Mouse (Mus musculus) MEL (cell line): ENCODE results near the gene Hypm. TPM values are rescaled to one million over a fixed set of nuclear protein-coding genes. Genes with fewer than 3 reads are reported as not detected.

ENCODE experiments used
- DNase-seq: peaks from one replicate; pipeline ENCODE4 v3.0.0; 2011; ENCODE audit warnings: low read depth, low spot score
- H3K27ac ChIP-seq: 2 replicates; pipeline ENCODE4 v1.5.1; 2012; ENCODE audit warnings: low read depth, mild to moderate bottlenecking, control low read depth, low read length, moderate library complexity; ENCODE audit not compliant: control insufficient read depth
- H3K27me3 ChIP-seq, 2 experiments: fragments of 150-350 bp in 1 of 2; sonication (generic) in 1 of 2; 2 replicates each; pipeline ENCODE4 v1.6.1; 2012; ENCODE audit warnings: low read length in 2 of 2, mild to moderate bottlenecking in 2 of 2, improper control_type of control experiment in 1 of 2, moderate library complexity in 1 of 2; ENCODE audit not compliant: insufficient read depth in 2 of 2, control insufficient read depth in 1 of 2
- H3K36me3 ChIP-seq, 2 experiments: 2 replicates each; pipeline ENCODE4 v1.6.1; 2012 to 2014; ENCODE audit warnings: low read length in 2 of 2, improper control_type of control experiment in 1 of 2, inconsistent platforms in 1 of 2, mild to moderate bottlenecking in 1 of 2; ENCODE audit not compliant: insufficient read depth in 2 of 2, control insufficient read depth in 1 of 2
- H3K4me1 ChIP-seq, 2 experiments: fragments of 150-350 bp in 1 of 2; sonication (generic) in 1 of 2; 2 replicates each; pipeline ENCODE4 v1.6.1; 2012; ENCODE audit warnings: low read length in 2 of 2, improper control_type of control experiment in 1 of 2, mild to moderate bottlenecking in 1 of 2; ENCODE audit not compliant: insufficient read depth in 2 of 2, control insufficient read depth in 1 of 2
- H3K4me3 ChIP-seq, 2 experiments: fragments of 150-350 bp in 1 of 2; sonication (generic) in 1 of 2; 2 replicates each; pipeline ENCODE4 v1.5.1; 2012; ENCODE audit warnings: low read depth in 2 of 2, low read length in 2 of 2, mild to moderate bottlenecking in 2 of 2, moderate library complexity in 2 of 2, control low read depth in 1 of 2, improper control_type of control experiment in 1 of 2; ENCODE audit not compliant: control insufficient read depth in 1 of 2, insufficient read depth in 1 of 2
- H3K79me2 ChIP-seq: 2 replicates; pipeline ENCODE4 v1.6.1; 2012; ENCODE audit warnings: mild to moderate bottlenecking, low read length, moderate library complexity; ENCODE audit not compliant: control insufficient read depth, poor library complexity, insufficient read depth
- H3K9ac ChIP-seq: 2 replicates; pipeline ENCODE4 v1.6.1; 2012; ENCODE audit warnings: low read depth, mild to moderate bottlenecking, control low read depth, low read length, moderate library complexity; ENCODE audit not compliant: control insufficient read depth, poor library complexity, severe bottlenecking
- H3K9me3 ChIP-seq: fragments of 150-350 bp; sonication (generic); replicated peaks from 2 replicates; pipeline ENCODE4 v1.6.1; 2012; ENCODE audit warnings: mild to moderate bottlenecking, low read length, improper control_type of control experiment, moderate library complexity; ENCODE audit not compliant: insufficient read depth
- CHD2 ChIP-seq: IDR thresholded peaks from 2 replicates; pipeline ENCODE4 v1.6.1; 2011; ENCODE audit warnings: low read length, improper control_type of control experiment
- CTCF ChIP-seq, 3 experiments: IDR thresholded peaks in 2 of 3; conservative IDR thresholded peaks in 1 of 3; 2 replicates each; pipeline ENCODE4 v1.5.1; 2011 to 2012; ENCODE audit warnings: low read length in 3 of 3, low read depth in 2 of 3, mild to moderate bottlenecking in 2 of 3, improper control_type of control experiment in 1 of 3, inconsistent platforms in 1 of 3, mixed read lengths in 1 of 3, moderate library complexity in 1 of 3; ENCODE audit not compliant: control insufficient read depth in 1 of 3, insufficient read depth in 1 of 3, poor library complexity in 1 of 3, severe bottlenecking in 1 of 3
- E2F4 ChIP-seq: IDR thresholded peaks from 2 replicates; pipeline ENCODE4 v1.6.1; 2011; ENCODE audit warnings: low read depth, low read length, improper control_type of control experiment, borderline replicate concordance
- ELF1 ChIP-seq: IDR thresholded peaks from 2 replicates; pipeline ENCODE4 v1.6.1; 2014; ENCODE audit warnings: low read depth, mild to moderate bottlenecking, inconsistent platforms, low read length, improper control_type of control experiment, moderate library complexity
- EP300 ChIP-seq, 2 experiments: IDR thresholded peaks; 2 replicates each; pipeline ENCODE4 v1.6.1; 2011; ENCODE audit warnings: improper control_type of control experiment in 2 of 2, low read length in 2 of 2, low read depth in 1 of 2, mild to moderate bottlenecking in 1 of 2
- ETS1 ChIP-seq: IDR thresholded peaks from 2 replicates; pipeline ENCODE4 v1.6.1; 2012; ENCODE audit warnings: low read depth, mild to moderate bottlenecking, inconsistent platforms, low read length, improper control_type of control experiment, moderate library complexity
- GABPA ChIP-seq: IDR thresholded peaks from 2 replicates; pipeline ENCODE4 v1.6.1; 2012; ENCODE audit warnings: low read depth, mild to moderate bottlenecking, inconsistent platforms, low read length, improper control_type of control experiment, moderate library complexity
- GATA1 ChIP-seq: IDR thresholded peaks from 2 replicates; pipeline ENCODE4 v1.6.1; 2011; ENCODE audit warnings: low read depth, low read length, improper control_type of control experiment
- KAT2A ChIP-seq: conservative IDR thresholded peaks from 2 replicates; pipeline ENCODE4 v1.6.1; 2012; ENCODE audit warnings: low read depth, low read length, improper control_type of control experiment, inconsistent platforms
- MAFK ChIP-seq: IDR thresholded peaks from 2 replicates; pipeline ENCODE4 v1.6.1; 2011; ENCODE audit warnings: low read depth, mild to moderate bottlenecking, low read length, improper control_type of control experiment, borderline replicate concordance
- MAZ ChIP-seq: IDR thresholded peaks from 2 replicates; pipeline ENCODE4 v1.6.1; 2012; ENCODE audit warnings: low read depth, mild to moderate bottlenecking, inconsistent platforms, low read length, improper control_type of control experiment
- MYB ChIP-seq: IDR thresholded peaks from 2 replicates; pipeline ENCODE4 v1.6.1; 2011; ENCODE audit warnings: mild to moderate bottlenecking, low read depth, low read length, improper control_type of control experiment
- MYC ChIP-seq: IDR thresholded peaks from 2 replicates; pipeline ENCODE4 v1.6.1; 2011; ENCODE audit warnings: low read depth, mild to moderate bottlenecking, low read length, improper control_type of control experiment, moderate library complexity
- NELFE ChIP-seq: IDR thresholded peaks from 2 replicates; pipeline ENCODE4 v1.6.1; 2011; ENCODE audit warnings: low read depth, low read length, improper control_type of control experiment
- NRF1 ChIP-seq: IDR thresholded peaks from 2 replicates; pipeline ENCODE4 v1.6.1; 2014; ENCODE audit warnings: low read depth, mild to moderate bottlenecking, inconsistent platforms, low read length, improper control_type of control experiment, moderate library complexity; ENCODE audit not compliant: poor library complexity, insufficient read depth, severe bottlenecking
- POLR2A ChIP-seq, 2 experiments: IDR thresholded peaks; 2 replicates each; pipeline ENCODE4 v1.6.1; 2011 to 2012; ENCODE audit warnings: low read length in 2 of 2, mild to moderate bottlenecking in 2 of 2, control low read depth in 1 of 2, improper control_type of control experiment in 1 of 2, low read depth in 1 of 2, moderate library complexity in 1 of 2; ENCODE audit not compliant: control insufficient read depth in 1 of 2, insufficient read depth in 1 of 2, poor library complexity in 1 of 2
- RCOR1 ChIP-seq: IDR thresholded peaks from 2 replicates; pipeline ENCODE4 v1.6.1; 2012; ENCODE audit warnings: low read depth, mild to moderate bottlenecking, inconsistent platforms, low read length, improper control_type of control experiment
- SIN3A ChIP-seq: IDR thresholded peaks from 2 replicates; pipeline ENCODE4 v1.6.1; 2012; ENCODE audit warnings: low read length, improper control_type of control experiment, inconsistent platforms
- SMC3 ChIP-seq: IDR thresholded peaks from 2 replicates; pipeline ENCODE4 v1.6.1; 2011; ENCODE audit warnings: low read depth, low read length, improper control_type of control experiment
- TAL1 ChIP-seq: IDR thresholded peaks from 2 replicates; pipeline ENCODE4 v1.6.1; 2012; ENCODE audit warnings: mild to moderate bottlenecking, inconsistent platforms, low read length, moderate library complexity, mixed read lengths
- UBTF ChIP-seq: IDR thresholded peaks from 2 replicates; pipeline ENCODE4 v1.6.1; 2012; ENCODE audit warnings: low read depth, mild to moderate bottlenecking, inconsistent platforms, low read length, improper control_type of control experiment, moderate library complexity, borderline replicate concordance; ENCODE audit not compliant: insufficient read depth
- USF2 ChIP-seq, 2 experiments: IDR thresholded peaks; 2 replicates each; pipeline ENCODE4 v1.6.1; 2011 to 2012; ENCODE audit warnings: improper control_type of control experiment in 2 of 2, low read length in 2 of 2, borderline replicate concordance in 1 of 2, inconsistent platforms in 1 of 2, low read depth in 1 of 2, mild to moderate bottlenecking in 1 of 2; ENCODE audit not compliant: insufficient read depth in 1 of 2
- ZC3H11A ChIP-seq: IDR thresholded peaks from 2 replicates; pipeline ENCODE4 v1.6.1; 2012; ENCODE audit warnings: low read depth, mild to moderate bottlenecking, inconsistent platforms, low read length, improper control_type of control experiment
- ZMIZ1 ChIP-seq: IDR thresholded peaks from 2 replicates; pipeline ENCODE4 v1.6.1; 2012; ENCODE audit warnings: low read depth, mild to moderate bottlenecking, inconsistent platforms, low read length, improper control_type of control experiment, moderate library complexity
- polyA plus RNA-seq, 2 experiments: library from polyadenylated mRNA; stranded (reverse) in 1 of 2; unstranded in 1 of 2; fragments of >175 nt in 1 of 2; fragments of >200 nt in 1 of 2; gene quantifications; 2 replicates each; pipeline versions ENCODE4 v1.2.1 to v1.2.4; 2012; ENCODE audit warnings: low replicate concordance in 2 of 2, low read depth in 1 of 2; ENCODE audit not compliant: insufficient read length in 2 of 2, insufficient read depth in 1 of 2, missing spikeins in 1 of 2
- total RNA-seq: library from RNA; depleted of rRNA; stranded (reverse); fragments of 300-350 nt; gene quantifications from 2 replicates; pipeline ENCODE4 v1.2.3, GENCODE M21; 2012

Gene Hypm
- total and polyA plus RNA-seq, 3 experiments = not detected

DNA sequence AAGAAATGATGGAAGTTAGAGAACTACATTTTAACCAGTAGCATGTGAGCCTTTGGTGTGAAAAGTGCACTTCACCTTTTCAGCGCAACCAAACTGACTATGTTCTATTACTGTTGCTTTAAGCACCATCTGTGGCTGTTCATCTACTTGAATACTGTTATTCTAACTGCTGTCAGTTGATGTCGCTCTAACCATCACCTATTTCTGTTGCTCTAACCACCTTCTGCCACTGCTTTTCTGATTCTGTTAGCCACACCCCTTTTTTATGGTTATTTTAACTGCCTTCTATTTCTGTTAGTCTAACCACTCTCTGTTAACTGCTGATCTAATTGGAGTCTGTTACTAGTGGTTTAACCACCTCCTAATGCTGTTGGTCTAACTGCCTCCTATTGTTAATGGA, 11.9 kb upstream of the Hypm start:
- Histone ChIP-seq H3K79me2 (no peaks in the 10 kb centered on the region), H3K9ac (no peak overlapping the region), H3K4me3 (no peak overlapping the region), H3K4me1 (no peaks in the 10 kb centered on the region), H3K27me3 (no peaks in the 10 kb centered on the region), H3K27ac (no peak overlapping the region), H3K36me3 (no peaks in the 10 kb centered on the region), H3K9me3 (no peaks in the 10 kb centered on the region)
- TF ChIP-seq MYC (no peak), GABPA (no peak)
- DNase-seq = no peak

GRCm38 (mm10) chrX:9849403-9849802, 2.7 kb downstream of the Hypm start, which contains the start of gene H2al3:
Gene H2al3 (plus strand): TSS chrX:9849703.
- Histone ChIP-seq H3K79me2 (no peaks in the 10 kb centered on the region), H3K36me3 (no peaks in the 10 kb centered on the region), H3K4me3 (no peak within 1 kb of the TSS), H3K9ac (no peak within 1 kb of the TSS), H3K4me1 (no peaks in the 10 kb centered on the region), H3K9me3 (no peaks in the 10 kb centered on the region), H3K27me3 (no peaks in the 10 kb centered on the region), H3K27ac (no peak within 1 kb of the TSS)
- no peak for DNase-seq
- TF ChIP-seq ZC3H11A (no peak), MYB (no peak), KAT2A (no peak), SIN3A (no peak), E2F4 (no peak), POLR2A (IDR thresholded peaks at IDR 0.05; ENCODE audit: control insufficient read depth in 1 of 2, insufficient read depth in 1 of 2, low read depth in 1 of 2, low read length in 2 of 2, poor library complexity in 1 of 2) (no peak), NELFE (no peak), UBTF (no peak), CTCF (IDR thresholded peaks at IDR 0.05 in 2 of 3, conservative IDR thresholded peaks at IDR 0.05 in 1 of 3; ENCODE audit: control insufficient read depth in 1 of 3, insufficient read depth in 1 of 3, low read depth in 2 of 3, low read length in 3 of 3, poor library complexity in 1 of 3, severe bottlenecking in 1 of 3) (no peak), TAL1 (no peak), CHD2 (no peak), EP300 (IDR thresholded peaks at IDR 0.05; ENCODE audit: low read depth in 1 of 2, low read length in 2 of 2) (no peak), RCOR1 (no peak), NRF1 (no peak)

DNA sequence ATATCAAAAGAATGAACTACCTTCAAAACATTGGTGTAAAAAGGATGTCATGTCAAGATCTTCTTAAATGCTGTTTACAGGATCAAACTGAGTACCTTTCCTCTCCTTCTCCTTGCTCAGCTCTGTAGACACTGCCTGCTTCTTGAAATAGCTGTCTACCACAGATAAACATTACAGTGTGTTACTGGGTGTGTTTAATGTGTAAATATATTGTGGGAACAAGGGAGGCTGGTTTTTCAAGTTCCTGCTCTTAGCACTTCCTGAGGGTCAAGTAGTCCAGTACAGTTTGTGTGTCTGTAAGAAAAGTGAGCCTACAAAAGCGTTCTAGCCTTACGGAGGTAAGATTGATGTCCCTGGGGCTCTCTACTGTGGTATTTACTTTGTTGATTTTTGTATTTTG, 15.1 kb downstream of the Hypm start:
- no peaks in the 10 kb centered on the region; a peak in 1 of 4 replicates for H3K27me3 ChIP-seq
- H3K4me3 ChIP-seq = no peak overlapping the region
- no peak overlapping the region for H3K27ac ChIP-seq
- H3K36me3 ChIP-seq = no peaks in the 10 kb centered on the region
- H3K9ac ChIP-seq = no peak overlapping the region
- no peak for DNase-seq
- H3K4me1 ChIP-seq = no peaks in the 10 kb centered on the region
- H3K79me2 ChIP-seq = no peaks in the 10 kb centered on the region
- no peaks in the 10 kb centered on the region for H3K9me3 ChIP-seq
- TF ChIP-seq ETS1 (no peak), USF2 (IDR thresholded peaks at IDR 0.05; ENCODE audit: borderline replicate concordance in 1 of 2, insufficient read depth in 1 of 2, low read depth in 1 of 2, low read length in 2 of 2) (no peak), ZMIZ1 (no peak), KAT2A (no peak), GATA1 (no peak), MYC (no peak), SMC3 (no peak), MAFK (no peak), MAZ (no peak), E2F4 (no peak), ELF1 (no peak)
- TF ChIP-seq, all 39 proteins: peak for 0
